In genomic region chr2:118051610-118052009, GRCm38 (mm10) we compare ENCODE assay signal across 27 mouse cellular contexts.
"Had no signal": no experiment of that assay in that cellular context is flagged by ENCODE, and none has a peak within 500 bp of the region (broad histone marks: within the 10 kb centered on the region; RNA-seq: fewer than 3 reads in every experiment).

No protein-coding gene starts in this region.

- H3K27ac ChIP-seq: embryonic facial prominence, embryonic 10.5 days; embryonic facial prominence, embryonic 12.5 days; embryonic facial prominence, embryonic 13.5 days; embryonic facial prominence, embryonic 15.5 days; forebrain, embryonic 10.5 days; forebrain, embryonic 12.5 days; forebrain, embryonic 13.5 days; forebrain, embryonic 15.5 days; gastrocnemius, adult 2 months; heart, adult 2 months had no signal

- H3K9ac ChIP-seq: embryonic facial prominence, embryonic 12.5 days; embryonic facial prominence, embryonic 13.5 days; embryonic facial prominence, embryonic 15.5 days; forebrain, embryonic 12.5 days; forebrain, embryonic 13.5 days; forebrain, embryonic 15.5 days; forebrain, postnatal 0 days had no signal

- H3K4me2 ChIP-seq: embryonic facial prominence, embryonic 12.5 days; embryonic facial prominence, embryonic 13.5 days; embryonic facial prominence, embryonic 15.5 days; forebrain, embryonic 12.5 days; forebrain, embryonic 13.5 days; forebrain, embryonic 15.5 days had no signal

- H3K9me3 ChIP-seq: embryonic facial prominence, embryonic 10.5 days; embryonic facial prominence, embryonic 12.5 days; embryonic facial prominence, embryonic 13.5 days; embryonic facial prominence, embryonic 15.5 days; forebrain, embryonic 10.5 days; forebrain, embryonic 12.5 days; forebrain, embryonic 13.5 days; forebrain, embryonic 15.5 days had no signal

- DNase-seq: cerebellum, adult 9-10 months; cerebellum, adult 9-11 months; cerebellum, postnatal 10 days; cerebellum, postnatal 14 days; cerebellum, postnatal 25 days; cerebellum, postnatal 36 days; embryo, embryonic 11 days; forebrain, postnatal 0 days; gastrocnemius, adult 2 months; gastrocnemius, postnatal 10 days; gastrocnemius, postnatal 14 days; gastrocnemius, postnatal 25 days; gastrocnemius, postnatal 36 days; heart, adult 11 months; heart, adult 18-20 months; heart, adult 2 months had no signal

- H3K27me3 ChIP-seq: embryonic facial prominence, embryonic 12.5 days; embryonic facial prominence, embryonic 13.5 days; embryonic facial prominence, embryonic 15.5 days; forebrain, embryonic 12.5 days; forebrain, embryonic 13.5 days; forebrain, embryonic 15.5 days had no signal

- H3K36me3 ChIP-seq: embryonic facial prominence, embryonic 10.5 days; embryonic facial prominence, embryonic 12.5 days; embryonic facial prominence, embryonic 13.5 days; embryonic facial prominence, embryonic 15.5 days; forebrain, embryonic 10.5 days; forebrain, embryonic 12.5 days; forebrain, embryonic 15.5 days had no signal

- H3K4me1 ChIP-seq: embryonic facial prominence, embryonic 10.5 days; embryonic facial prominence, embryonic 12.5 days; embryonic facial prominence, embryonic 15.5 days; forebrain, embryonic 10.5 days; forebrain, embryonic 12.5 days; forebrain, embryonic 13.5 days; forebrain, embryonic 15.5 days had no signal

- ATAC-seq: forebrain, embryonic 13.5 days; forebrain, embryonic 14.5 days; forebrain, embryonic 15.5 days; forebrain, embryonic 16.5 days; forebrain, postnatal 0 days had no signal

- H3K4me3 ChIP-seq: embryonic facial prominence, embryonic 10.5 days; embryonic facial prominence, embryonic 12.5 days; embryonic facial prominence, embryonic 13.5 days; embryonic facial prominence, embryonic 15.5 days; erythroblast, embryonic 14.5 days; forebrain, embryonic 10.5 days; forebrain, embryonic 12.5 days; forebrain, embryonic 13.5 days; forebrain, embryonic 15.5 days; gastrocnemius, adult 2 months; heart, adult 2 months had no signal
